Mouse (Mus musculus) embryonic facial prominence, embryonic 13.5 days (tissue): Measurements from ENCODE around the gene Dyrk1a. TPM values are rescaled to one million over a fixed set of nuclear protein-coding genes. Genes with fewer than 3 reads are reported as not detected.

Experiments
- ATAC-seq: fragments of 200-750 bp; cut with Nextera tagmentation; 2 replicates; pipeline ENCODE4 v1.8.0; 2017; ENCODE audit warnings: low read depth; ENCODE audit not compliant: insufficient number of reproducible peaks, insufficient read depth, low FRiP score, low TSS enrichment
- H3K27ac ChIP-seq: fragments of 300-500 bp; sonication (generic); 2 replicates; pipeline ENCODE4 v1.5.1; 2015; ENCODE audit warnings: moderate library complexity, mild to moderate bottlenecking, inconsistent platforms
- H3K27me3 ChIP-seq: fragments of 300-500 bp; sonication (generic); 2 replicates; pipeline ENCODE4 v1.6.1; 2015; ENCODE audit warnings: mild to moderate bottlenecking, inconsistent platforms
- H3K36me3 ChIP-seq: fragments of 300-500 bp; sonication (generic); 2 replicates; pipeline ENCODE4 v1.6.1; 2015; ENCODE audit warnings: mild to moderate bottlenecking, inconsistent platforms
- H3K4me1 ChIP-seq: fragments of 300-500 bp; sonication (generic); 2 replicates; pipeline ENCODE4 v1.6.1; 2015; ENCODE audit warnings: inconsistent platforms
- H3K4me2 ChIP-seq: fragments of 300-500 bp; sonication (generic); 2 replicates; pipeline ENCODE4 v1.6.1; 2015; ENCODE audit warnings: moderate library complexity, mild to moderate bottlenecking, inconsistent platforms
- H3K4me3 ChIP-seq: fragments of 300-500 bp; sonication (generic); 2 replicates; pipeline ENCODE4 v1.5.1; 2015; ENCODE audit warnings: mild to moderate bottlenecking, inconsistent platforms
- H3K9ac ChIP-seq: fragments of 300-500 bp; sonication (generic); 2 replicates; pipeline ENCODE4 v1.6.1; 2015; ENCODE audit warnings: mild to moderate bottlenecking, inconsistent platforms
- H3K9me3 ChIP-seq: fragments of 300-500 bp; sonication (generic); 2 replicates; pipeline ENCODE4 v1.6.1; 2016; ENCODE audit warnings: inconsistent platforms
- WGBS: fragments of 180-500 bp; shearing (Covaris S2); methylation state at CpG from one replicate; pipeline ENCODE4 v1.1.7; 2015; ENCODE audit warnings: mixed read lengths; 5-methylcytosine and 5-hydroxymethylcytosine counted together
- polyA plus RNA-seq: library from polyadenylated mRNA; unstranded; fragments of >200 nt; fragmentation: Nextera tagmentation; extraction: Ambion mirVana; gene quantifications from 2 replicates; pipeline ENCODE4 v1.2.1, GENCODE M21; 2015

Dyrk1a gene
- polyA plus RNA-seq, 1 experiment from 2014 or later: 11.0 TPM

DNA sequence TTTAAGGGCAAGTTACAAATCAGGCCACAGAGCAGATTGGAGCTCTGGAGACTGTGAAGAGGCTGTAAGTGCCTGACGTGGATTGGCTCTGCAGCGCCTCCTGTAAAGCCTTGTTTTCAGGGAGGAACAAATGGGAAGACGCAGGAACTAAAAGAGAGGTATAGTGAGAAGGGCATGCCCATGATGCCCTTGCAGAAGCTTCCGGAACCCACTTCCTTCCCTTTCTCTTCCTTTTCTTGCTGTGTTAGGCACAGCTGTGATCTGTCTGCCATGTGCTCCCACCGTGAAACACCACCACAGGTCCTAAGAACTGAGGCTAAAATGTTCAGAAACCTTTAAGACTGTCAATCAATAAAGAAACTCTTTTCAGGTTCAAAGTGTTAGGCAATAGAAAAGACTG is 77.3 kb downstream of the Dyrk1a start:
- Histone ChIP-seq H3K9ac (no peak overlapping the region), H3K4me3 (no peak overlapping the region), H3K9me3 (no peaks in the 10 kb centered on the region), H3K4me2 (no peak overlapping the region), H3K36me3 (no peaks in the 10 kb centered on the region), H3K27me3 (no peaks in the 10 kb centered on the region), H3K27ac (no peak overlapping the region), H3K4me1 (peaks cover 25% of the 10 kb centered on the region)
- no peak for ATAC-seq
- 79% methylated on average over 5 of the region's 5 CpGs for WGBS

DNA sequence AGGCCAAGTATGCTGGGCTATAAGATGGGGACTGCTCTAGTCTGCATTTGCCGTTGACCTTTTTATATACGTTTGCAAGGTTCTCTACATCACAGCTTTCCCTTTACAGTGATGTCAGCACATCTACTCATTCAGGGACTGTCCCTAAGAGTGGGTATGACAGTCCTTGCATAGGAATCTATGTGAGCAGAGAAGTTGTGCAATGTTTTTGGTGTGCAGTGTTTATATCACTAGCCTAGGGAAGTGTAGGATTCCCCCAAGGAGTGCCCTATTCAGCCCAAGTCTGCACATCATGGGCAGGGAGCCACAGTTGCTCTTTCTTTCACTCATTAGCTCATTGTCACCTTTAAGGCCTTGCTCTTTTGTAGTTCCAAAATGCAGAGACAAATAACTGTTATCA is 78.1 kb downstream of the Dyrk1a start:
- Histone ChIP-seq H3K27me3 (no peaks in the 10 kb centered on the region), H3K36me3 (no peaks in the 10 kb centered on the region), H3K4me1 (peaks cover 25% of the 10 kb centered on the region), H3K4me2 (no peak overlapping the region), H3K4me3 (no peak overlapping the region), H3K9me3 (no peaks in the 10 kb centered on the region), H3K9ac (no peak overlapping the region), H3K27ac (no peak overlapping the region)
- ATAC-seq: no peak
- 90% methylated on average over 2 of the region's 2 CpGs for WGBS

DNA sequence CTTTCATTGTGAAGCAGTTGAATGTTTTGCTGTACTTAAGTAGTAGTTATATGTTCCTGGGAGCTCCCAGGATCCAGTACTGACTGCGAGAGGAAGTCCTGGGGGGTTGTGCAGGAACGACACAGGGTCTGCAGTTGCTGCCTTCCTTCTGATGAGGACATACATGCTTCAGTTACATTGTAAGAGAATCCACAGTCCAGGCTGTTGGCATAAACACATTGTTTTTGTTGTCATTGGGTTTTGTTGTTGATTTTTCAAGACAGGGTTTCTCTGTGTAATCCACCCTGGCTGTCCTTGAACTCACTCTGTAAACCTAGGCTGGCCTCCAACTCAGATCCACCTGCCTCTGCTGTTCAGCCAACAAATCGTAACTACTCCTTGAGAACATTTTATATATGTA is 80.1 kb downstream of the Dyrk1a start:
- Histone ChIP-seq H3K4me3 (no peak overlapping the region), H3K27me3 (no peaks in the 10 kb centered on the region), H3K36me3 (no peaks in the 10 kb centered on the region), H3K4me1 (peaks cover 25% of the 10 kb centered on the region), H3K27ac (no peak overlapping the region), H3K4me2 (no peak overlapping the region), H3K9me3 (no peaks in the 10 kb centered on the region), H3K9ac (no peak overlapping the region)
- 76% methylated on average over 3 of the region's 3 CpGs for WGBS
- no peak for ATAC-seq

DNA sequence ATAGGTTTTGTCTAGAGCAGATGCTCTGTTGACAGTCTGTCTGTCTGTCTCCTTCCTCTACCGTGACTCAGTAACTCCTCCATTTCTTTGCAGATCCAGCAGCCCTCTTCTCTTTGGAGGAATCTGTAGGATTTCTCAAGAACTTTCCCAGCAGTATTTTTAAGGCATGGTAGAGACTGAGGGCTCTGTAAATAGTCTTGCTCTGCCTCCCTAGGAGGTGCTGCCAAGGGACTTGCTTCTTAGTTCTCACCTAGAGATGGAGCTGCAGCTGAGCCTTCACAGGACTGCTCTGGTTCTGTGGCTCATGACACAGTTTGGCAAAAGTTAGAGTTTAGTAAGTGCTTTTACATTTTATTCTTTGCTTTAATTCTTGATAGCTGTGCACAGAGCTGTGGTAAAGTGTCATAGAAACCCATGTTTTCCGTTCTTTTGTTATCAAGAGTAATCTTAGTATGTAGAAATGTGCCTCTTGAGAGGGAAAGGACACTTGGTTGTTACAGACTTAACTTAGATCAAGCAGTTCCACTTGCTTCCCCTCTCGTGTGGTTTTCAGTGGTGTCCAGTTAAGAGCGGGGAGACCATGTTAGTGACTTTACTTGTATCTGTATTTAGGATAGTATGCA is 82.4 kb downstream of the Dyrk1a start:
- Histone ChIP-seq H3K9ac (no peak overlapping the region), H3K4me3 (no peak overlapping the region), H3K27me3 (no peaks in the 10 kb centered on the region), H3K4me2 (no peak overlapping the region), H3K36me3 (no peaks in the 10 kb centered on the region), H3K9me3 (no peaks in the 10 kb centered on the region), H3K27ac (no peak overlapping the region), H3K4me1 (peaks cover 23% of the 10 kb centered on the region)
- no peak for ATAC-seq
- 72% methylated on average over 4 of the region's 4 CpGs for WGBS

DNA sequence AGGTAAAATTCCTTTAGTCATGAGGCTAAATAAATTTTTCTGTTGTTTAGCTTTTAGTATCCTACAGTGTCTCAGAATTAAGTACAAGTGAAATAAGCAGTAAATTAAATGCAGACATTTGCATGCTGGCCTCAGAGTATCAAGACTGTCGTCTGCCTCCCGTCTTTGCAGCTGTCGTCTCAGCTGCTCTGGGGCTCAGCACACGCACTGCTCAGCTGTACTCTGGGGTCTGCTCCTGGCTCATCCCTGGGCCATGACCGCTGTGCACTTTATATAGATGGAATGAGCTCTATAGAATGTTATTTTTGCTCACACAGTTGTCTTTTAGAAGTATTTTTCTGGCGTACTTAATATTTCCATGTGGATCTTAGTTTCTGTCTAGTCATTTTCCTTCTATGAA is 85.3 kb downstream of the Dyrk1a start:
- Histone ChIP-seq H3K4me1 (peaks cover 6% of the 10 kb centered on the region; the same call in 1 of the 2 replicates), H3K4me2 (no peak overlapping the region), H3K4me3 (no peak overlapping the region), H3K27ac (no peak overlapping the region), H3K9ac (no peak overlapping the region), H3K36me3 (peaks cover 4% of the 10 kb centered on the region), H3K9me3 (no peaks in the 10 kb centered on the region), H3K27me3 (no peaks in the 10 kb centered on the region)
- 46% methylated on average over 6 of the region's 6 CpGs for WGBS
- ATAC-seq: no peak

DNA sequence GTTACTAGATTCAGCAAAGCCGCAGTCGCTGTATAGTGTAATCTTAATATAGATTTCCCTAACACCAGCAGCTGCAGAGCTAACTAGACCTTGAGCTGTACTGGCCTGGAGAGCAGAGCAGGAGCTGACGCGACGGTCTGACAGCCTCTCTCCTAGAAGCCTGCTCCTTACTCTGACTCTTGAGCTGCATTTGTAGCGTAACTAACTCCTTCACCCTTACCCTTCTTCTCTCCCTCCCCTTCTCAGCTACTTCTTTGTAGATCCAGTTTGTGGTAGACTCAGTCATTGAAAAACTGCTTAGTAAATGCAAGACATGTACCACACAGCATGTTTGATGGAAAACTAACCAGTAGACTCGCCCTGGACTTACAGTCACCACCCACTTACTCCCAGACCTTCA is 87.1 kb downstream of the Dyrk1a start:
- ATAC-seq: no peak
- no peaks in the 10 kb centered on the region for H3K27me3 ChIP-seq
- no peak overlapping the region for H3K4me3 ChIP-seq
- WGBS: 76% methylated on average over 7 of the region's 7 CpGs
- no peak overlapping the region for H3K9ac ChIP-seq
- H3K27ac ChIP-seq: no peak overlapping the region
- H3K36me3 ChIP-seq: peaks cover 10% of the 10 kb centered on the region
- peaks cover 6% of the 10 kb centered on the region; the same call in 1 of the 2 replicates for H3K4me1 ChIP-seq
- H3K4me2 ChIP-seq: no peak overlapping the region
- no peaks in the 10 kb centered on the region for H3K9me3 ChIP-seq

DNA sequence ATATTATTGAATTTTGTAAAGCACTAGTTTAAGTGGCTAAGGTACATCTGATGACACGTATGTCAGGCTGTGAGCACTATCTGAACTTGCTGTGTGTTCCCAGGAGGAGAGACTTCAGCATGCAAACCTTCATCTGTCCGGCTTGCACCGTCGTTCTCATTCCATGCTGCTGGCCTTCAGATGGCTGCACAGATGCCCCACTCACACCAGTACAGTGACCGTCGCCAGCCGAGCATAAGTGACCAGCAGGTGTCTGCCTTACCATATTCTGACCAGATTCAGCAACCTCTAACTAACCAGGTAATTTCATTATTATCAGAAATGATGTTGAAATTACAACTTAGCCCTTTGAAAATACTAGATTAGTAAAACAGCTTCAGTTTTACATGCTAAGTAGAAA is 89.6 kb downstream of the Dyrk1a start:
- no peak overlapping the region for H3K4me2 ChIP-seq
- no peak for ATAC-seq
- no peaks in the 10 kb centered on the region for H3K27me3 ChIP-seq
- 89% methylated on average over 7 of the region's 7 CpGs for WGBS
- H3K9me3 ChIP-seq: no peaks in the 10 kb centered on the region
- no peak overlapping the region for H3K9ac ChIP-seq
- H3K4me1 ChIP-seq: peaks cover 6% of the 10 kb centered on the region; the same call in 1 of the 2 replicates
- no peak overlapping the region for H3K27ac ChIP-seq
- H3K36me3 ChIP-seq: peaks cover 10% of the 10 kb centered on the region
- no peak overlapping the region for H3K4me3 ChIP-seq

DNA sequence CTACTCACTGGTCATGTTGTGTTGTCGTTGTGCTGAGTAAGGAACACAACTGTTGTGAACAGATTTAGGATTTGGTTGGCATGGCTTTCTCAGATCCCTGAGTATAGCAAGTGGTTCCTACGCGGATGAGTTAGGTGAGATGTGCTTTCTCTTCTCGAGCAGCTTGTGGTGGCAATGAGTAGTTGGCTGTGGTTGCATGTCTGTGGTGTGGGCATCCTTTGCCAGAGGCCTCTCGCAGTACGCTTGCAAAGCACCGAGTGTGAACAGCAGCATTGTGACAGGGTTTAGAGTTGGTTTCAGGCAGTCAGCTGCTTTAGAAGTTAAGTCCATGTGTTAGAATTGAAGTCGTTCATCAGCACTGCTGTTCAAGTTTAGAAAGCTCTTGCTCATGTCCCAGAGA is 90.4 kb downstream of the Dyrk1a start:
- H3K36me3 ChIP-seq: peaks cover 10% of the 10 kb centered on the region
- no peak overlapping the region for H3K4me2 ChIP-seq

DNA sequence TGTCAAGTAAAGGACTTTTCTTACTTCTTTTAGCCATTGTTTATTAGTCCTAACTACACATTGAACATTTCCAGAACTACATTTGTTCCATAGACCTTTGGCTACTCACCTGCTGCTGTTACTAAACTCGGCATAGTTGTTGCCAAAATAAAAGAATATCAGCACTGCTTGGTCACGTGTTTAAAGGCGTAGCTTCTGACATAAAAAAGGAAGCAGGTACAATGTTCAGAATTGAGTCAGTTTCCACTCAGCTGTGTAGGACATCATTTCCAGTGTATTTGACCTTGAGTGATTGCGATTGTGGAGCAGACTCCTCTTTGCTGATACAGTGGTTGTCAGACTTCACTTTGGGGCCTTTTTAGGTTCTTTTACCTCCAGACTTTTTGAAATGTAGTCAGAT is 97.7 kb downstream of the Dyrk1a start:
- Histone ChIP-seq H3K36me3 (peaks cover 58% of the 10 kb centered on the region), H3K4me3 (no peak overlapping the region), H3K27me3 (no peaks in the 10 kb centered on the region), H3K27ac (no peak overlapping the region), H3K9ac (no peak overlapping the region), H3K4me1 (no peaks in the 10 kb centered on the region), H3K9me3 (no peaks in the 10 kb centered on the region), H3K4me2 (no peak overlapping the region)
- WGBS: 91% methylated on average over 4 of the region's 4 CpGs
- no peak for ATAC-seq

More for the DNA sequence above, 90.4 kb downstream of the Dyrk1a start:
- Histone ChIP-seq H3K9me3 (no peaks in the 10 kb centered on the region), H3K27ac (no peak overlapping the region), H3K4me1 (peaks cover 4% of the 10 kb centered on the region; the same call in 1 of the 2 replicates), H3K9ac (no peak overlapping the region), H3K27me3 (no peaks in the 10 kb centered on the region), H3K4me3 (no peak overlapping the region)
- no peak for ATAC-seq
- 95% methylated on average over 8 of the region's 8 CpGs for WGBS

DNA sequence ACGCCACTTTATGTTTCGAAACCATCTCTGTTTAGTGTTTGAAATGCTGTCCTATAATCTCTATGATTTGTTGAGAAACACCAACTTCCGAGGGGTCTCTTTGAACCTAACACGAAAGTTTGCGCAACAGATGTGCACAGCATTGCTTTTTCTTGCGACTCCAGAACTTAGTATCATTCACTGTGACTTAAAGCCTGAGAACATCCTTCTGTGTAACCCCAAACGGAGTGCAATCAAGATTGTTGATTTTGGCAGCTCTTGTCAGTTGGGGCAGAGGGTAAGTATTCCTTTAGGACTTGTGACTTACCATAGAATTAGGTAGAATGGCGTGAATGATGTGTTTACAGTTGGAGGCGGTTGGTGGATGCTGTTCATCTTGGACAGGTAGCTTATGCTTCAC is 101.5 kb downstream of the Dyrk1a start:
- no peak overlapping the region for H3K4me2 ChIP-seq
- no peak overlapping the region for H3K4me3 ChIP-seq
- no peaks in the 10 kb centered on the region for H3K27me3 ChIP-seq
- H3K36me3 ChIP-seq: peaks cover 73% of the 10 kb centered on the region
- no peak for ATAC-seq
- no peak overlapping the region for H3K27ac ChIP-seq
- H3K9ac ChIP-seq: no peak overlapping the region
- 91% methylated on average over 9 of the region's 9 CpGs for WGBS
- no peaks in the 10 kb centered on the region for H3K4me1 ChIP-seq
- H3K9me3 ChIP-seq: no peaks in the 10 kb centered on the region

DNA sequence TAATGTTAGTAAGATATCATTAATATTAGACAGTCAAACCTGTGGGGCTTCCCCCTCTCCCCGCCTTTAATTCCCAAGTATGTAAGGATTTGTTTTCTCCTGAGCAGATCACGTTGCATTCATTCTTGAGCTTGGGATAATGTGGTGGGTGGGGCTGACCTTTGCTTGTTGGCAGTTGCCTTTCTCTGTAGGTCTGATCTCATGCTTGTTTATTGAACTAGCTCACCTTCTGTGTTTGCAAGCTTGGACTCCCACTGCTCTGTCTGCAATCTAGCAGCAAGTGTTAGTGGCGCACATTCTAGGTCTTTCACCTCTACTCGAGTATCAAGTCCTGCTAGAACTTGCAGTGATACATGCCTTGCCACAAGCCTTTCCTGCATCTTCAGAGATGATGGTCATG is 111.1 kb downstream of the Dyrk1a start:
- 52% methylated on average over 4 of the region's 4 CpGs for WGBS
- H3K36me3 ChIP-seq: peaks cover 41% of the 10 kb centered on the region

DNA sequence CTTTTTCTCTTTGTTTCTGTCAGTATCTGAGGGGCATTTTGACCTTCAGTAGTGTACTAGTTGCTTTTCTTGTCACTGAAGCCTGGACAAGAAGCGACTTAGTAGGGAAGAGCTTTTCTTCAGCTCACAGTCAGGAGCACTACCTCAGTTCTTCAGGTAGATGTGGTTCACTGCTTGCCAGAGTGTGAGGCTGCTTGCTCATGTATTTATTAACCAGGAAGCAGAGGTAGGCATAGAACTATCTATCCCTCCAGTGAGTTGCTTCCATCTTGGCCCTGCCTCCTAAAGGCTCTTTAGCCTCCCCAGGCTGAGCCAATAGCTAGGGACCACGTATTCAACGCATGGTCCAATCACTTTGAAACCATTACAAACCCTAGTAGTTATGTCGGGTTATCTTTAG is 112.0 kb downstream of the Dyrk1a start:
- H3K27ac ChIP-seq: no peak overlapping the region
- H3K4me1 ChIP-seq: peaks cover 5% of the 10 kb centered on the region; the same call in 1 of the 2 replicates
- no peaks in the 10 kb centered on the region for H3K9me3 ChIP-seq
- H3K36me3 ChIP-seq: peaks cover 49% of the 10 kb centered on the region
- H3K27me3 ChIP-seq: no peaks in the 10 kb centered on the region
- 91% methylated on average over 4 of the region's 4 CpGs for WGBS
- H3K4me2 ChIP-seq: no peak overlapping the region
- H3K4me3 ChIP-seq: no peak overlapping the region
- ATAC-seq: no peak
- H3K9ac ChIP-seq: no peak overlapping the region

More for the DNA sequence above, 111.1 kb downstream of the Dyrk1a start:
- ATAC-seq: no peak
- Histone ChIP-seq H3K27me3 (no peaks in the 10 kb centered on the region), H3K4me3 (no peak overlapping the region), H3K4me2 (no peak overlapping the region), H3K9me3 (no peaks in the 10 kb centered on the region), H3K4me1 (peaks cover 5% of the 10 kb centered on the region; the same call in 1 of the 2 replicates), H3K27ac (no peak overlapping the region), H3K9ac (no peak overlapping the region)
